In the genomic region with DNA sequence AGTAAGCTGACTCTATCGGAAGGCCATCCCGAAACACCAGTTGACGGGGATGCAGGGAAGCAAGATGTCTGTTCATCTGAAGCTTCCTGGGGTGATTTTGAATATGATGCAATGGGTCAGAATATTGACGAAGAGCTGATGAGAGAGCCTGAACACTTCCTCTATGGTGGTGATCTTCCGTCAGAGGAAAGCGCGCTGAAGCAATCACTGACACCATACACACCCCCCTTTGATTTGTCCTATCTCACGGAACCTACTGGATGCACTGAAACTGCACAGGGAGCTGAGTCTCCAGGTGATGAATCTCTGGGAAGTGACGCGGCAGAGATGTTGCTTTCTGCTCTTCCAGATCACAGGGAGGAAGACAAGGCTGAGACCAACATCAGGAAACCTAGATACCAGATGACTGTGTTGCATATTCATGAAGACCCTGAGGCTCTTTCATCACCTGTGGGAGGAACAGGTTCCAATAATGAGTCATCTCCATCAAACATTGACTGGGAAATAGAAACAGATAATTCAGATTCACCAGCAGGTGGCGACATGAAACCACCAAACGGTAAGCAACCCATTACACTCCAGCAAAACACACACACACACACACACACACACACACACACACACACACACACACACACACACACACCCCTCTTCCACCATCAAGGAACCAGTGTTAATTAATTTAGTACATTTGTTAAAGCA, we compare ENCODE assay signal across 8 mouse cellular contexts.
A peak's percentile ranks its signal among the peaks of the same experiment; 100 is the strongest.
DNase-seq lines count a peak whose midpoint lies in the region; TF ChIP-seq lines count a peak whose summit lies in the region.

No protein-coding gene starts in this region.

- H3K4me3 ChIP-seq in bone marrow, adult 2 months (replicated peaks; ENCODE audit: control insufficient read depth, low read depth, low read length) = no peak overlapping the region

- TF ChIP-seq CTCF in bone marrow, adult 2 months (IDR thresholded peaks at IDR 0.05; ENCODE audit: control insufficient read depth, insufficient read depth, low read length) = peak; percentile 25; the same call in 1 of the 2 replicates

- H3K4me1 ChIP-seq in bone marrow, adult 2 months (ENCODE audit: control insufficient read depth, insufficient read depth, low read length) = no peaks in the 10 kb centered on the region

- no peak for TF ChIP-seq POLR2A in bone marrow, adult 2 months (IDR thresholded peaks at IDR 0.05; ENCODE audit: borderline replicate concordance, control insufficient read depth, low read depth, low read length)

- peak; percentile 27 for DNase-seq in adrenal gland, adult 2 months
- no peak for DNase-seq in adrenal gland, postnatal 4 days (ENCODE audit: low spot score in 2 of 2)
- peak; percentile 15 for DNase-seq in 3134 (ENCODE audit: extremely low read depth, insufficient read length, low spot score)
- peak; percentile 16 for DNase-seq in fibroblast of lung, adult 2 months (ENCODE audit: low read depth)
- DNase-seq in kidney, postnatal 10 days = peak; percentile 71
- DNase-seq in lung, postnatal 10 days = peak; percentile 65
- DNase-seq in right cerebral cortex, adult 2 months (ENCODE audit: low spot score in 2 of 2) = peak; percentile 63 to 68

- no peak overlapping the region for H3K27ac ChIP-seq in bone marrow, adult 2 months (ENCODE audit: control insufficient read depth, insufficient read depth, low read depth, low read length, poor library complexity)

- 54% methylated on average over 12 of the region's 12 CpGs for WGBS in bone marrow, adult 2 months

Comparison
In these comparisons a context has a peak if more than half of its experiments do, and no peak if none do; other contexts are left out.
1. DNase-seq: peak in adrenal gland, adult 2 months (single experiment), 3134 (single experiment), fibroblast of lung, adult 2 months (single experiment), kidney, postnatal 10 days (single experiment), lung, postnatal 10 days (single experiment) and right cerebral cortex, adult 2 months (2 of 2); none in adrenal gland, postnatal 4 days (0 of 2).